Mouse (Mus musculus) myocyte (in vitro differentiated cells): ENCODE measurements around the gene Nek2. TPM values are rescaled to one million over a fixed set of nuclear protein-coding genes. Genes with fewer than 3 reads are reported as not detected.

Experiments used
- H3K27me3 ChIP-seq: one replicate; pipeline ENCODE4 v1.6.1; 2011; ENCODE audit not compliant: control insufficient read depth, insufficient read depth, insufficient read length
- H3K36me3 ChIP-seq: one replicate; pipeline ENCODE4 v1.6.1; 2011; ENCODE audit not compliant: control insufficient read depth, insufficient read depth
- H3K4me2 ChIP-seq: one replicate; pipeline ENCODE4 v1.6.1; 2011; ENCODE audit warnings: low read depth, control low read depth
- H3K4me3 ChIP-seq: one replicate; pipeline ENCODE4 v1.5.1; 2011; ENCODE audit warnings: mild to moderate bottlenecking, control low read depth, moderate library complexity
- H3K79me2 ChIP-seq: one replicate; pipeline ENCODE4 v1.6.1; 2011; ENCODE audit not compliant: control insufficient read depth, insufficient read depth
- H3ac ChIP-seq: one replicate; pipeline ENCODE4 v1.6.1; 2011; ENCODE audit not compliant: control insufficient read depth, insufficient read length
- CEBPB ChIP-seq: IDR thresholded peaks from 2 replicates; pipeline ENCODE4 v1.6.1; 2011; ENCODE audit warnings: mild to moderate bottlenecking, moderate library complexity; ENCODE audit not compliant: poor library complexity, insufficient read depth, severe bottlenecking
- E2F4 ChIP-seq: IDR thresholded peaks from one replicate; pipeline ENCODE4 v1.6.1; 2011; ENCODE audit warnings: mild to moderate bottlenecking, control low read depth, moderate library complexity; ENCODE audit not compliant: insufficient read depth
- MAX ChIP-seq: IDR thresholded peaks from one replicate; pipeline ENCODE4 v1.6.1; 2011; ENCODE audit warnings: low read depth, mild to moderate bottlenecking, control low read depth
- MYOD1 ChIP-seq, 3 experiments: IDR thresholded peaks; one replicate each; pipeline ENCODE4 v1.6.1; 2011; ENCODE audit warnings: control low read depth in 2 of 3, low read depth in 2 of 3, mild to moderate bottlenecking in 2 of 3, moderate library complexity in 1 of 3; ENCODE audit not compliant: insufficient read length in 2 of 3, control insufficient read depth in 1 of 3
- MYOG ChIP-seq, 3 experiments: IDR thresholded peaks; one replicate each; pipeline ENCODE4 v1.6.1; 2011; ENCODE audit warnings: control low read depth in 2 of 3, low read depth in 2 of 3, mild to moderate bottlenecking in 2 of 3; ENCODE audit not compliant: insufficient read length in 2 of 3, control insufficient read depth in 1 of 3, insufficient read depth in 1 of 3
- POLR2A ChIP-seq: IDR thresholded peaks from one replicate; pipeline ENCODE4 v1.6.1; 2011; ENCODE audit warnings: low read depth, mild to moderate bottlenecking, control low read depth, moderate library complexity; ENCODE audit not compliant: insufficient read length
- POLR2AphosphoS2 ChIP-seq: IDR thresholded peaks from one replicate; pipeline ENCODE4 v1.6.1; 2011; ENCODE audit warnings: low read depth, control low read depth; ENCODE audit not compliant: insufficient read length
- REST ChIP-seq: IDR thresholded peaks from one replicate; pipeline ENCODE4 v1.6.1; 2011; ENCODE audit warnings: mild to moderate bottlenecking, control low read depth, moderate library complexity; ENCODE audit not compliant: insufficient read depth, insufficient read length
- SRF ChIP-seq: IDR thresholded peaks from one replicate; pipeline ENCODE4 v1.6.1; 2011; ENCODE audit warnings: low read depth; ENCODE audit not compliant: control insufficient read depth, insufficient read length
- TCF12 ChIP-seq: IDR thresholded peaks from one replicate; pipeline ENCODE4 v1.6.1; 2011; ENCODE audit warnings: mild to moderate bottlenecking, control low read depth; ENCODE audit not compliant: poor library complexity, insufficient read depth, severe bottlenecking
- TCF3 ChIP-seq: IDR thresholded peaks from one replicate; pipeline ENCODE4 v1.6.1; 2011; ENCODE audit warnings: low read depth, control low read depth; ENCODE audit not compliant: insufficient read length
- USF1 ChIP-seq: IDR thresholded peaks from one replicate; pipeline ENCODE4 v1.6.1; 2011; ENCODE audit warnings: low read depth, mild to moderate bottlenecking, control low read depth, moderate library complexity
- polyA plus RNA-seq: library from polyadenylated mRNA; unstranded; fragments of >200 nt; fragmentation: generic; extraction: Trizol; gene quantifications from one replicate; pipeline ENCODE4 v1.2.1, GENCODE M21; 2012; ENCODE audit warnings: missing spikeins

Nek2 gene
- polyA plus RNA-seq, 1 experiment, result 21.2 TPM

GRCm38 (mm10) chr1:191786255-191786654 is 35.0 kb upstream of the Nek2 start:
- no peak overlapping the region for H3K4me2 ChIP-seq
- peaks cover 2% of the 10 kb centered on the region for H3K36me3 ChIP-seq
- H3K79me2 ChIP-seq, result no peaks in the 10 kb centered on the region
- TF ChIP-seq MYOG (IDR thresholded peaks at IDR 0.05; ENCODE audit: control insufficient read depth in 1 of 3, insufficient read depth in 1 of 3, insufficient read length in 2 of 3, low read depth in 2 of 3) (no peak), REST (no peak), TCF3 (no peak), POLR2A (no peak), SRF (no peak), TCF12 (no peak), MAX (no peak), POLR2AphosphoS2 (no peak), E2F4 (no peak), MYOD1 (IDR thresholded peaks at IDR 0.05; ENCODE audit: control insufficient read depth in 1 of 3, insufficient read length in 2 of 3, low read depth in 2 of 3) (no peak), USF1 (no peak)
- no peaks in the 10 kb centered on the region for H3K27me3 ChIP-seq
- H3ac ChIP-seq, result no peak overlapping the region
- H3K4me3 ChIP-seq, result no peak overlapping the region

- TF ChIP-seq POLR2AphosphoS2 (no peak), MYOG (IDR thresholded peaks at IDR 0.05; ENCODE audit: control insufficient read depth in 1 of 3, insufficient read depth in 1 of 3, insufficient read length in 2 of 3, low read depth in 2 of 3) (no peak), USF1 (no peak), MAX (no peak), E2F4 (no peak), TCF12 (no peak), MYOD1 (IDR thresholded peaks at IDR 0.05; ENCODE audit: control insufficient read depth in 1 of 3, insufficient read length in 2 of 3, low read depth in 2 of 3) (no peak), SRF (no peak), TCF3 (no peak), POLR2A (no peak), REST (no peak), CEBPB (no peak)
- no peak overlapping the region for H3K4me2 ChIP-seq
- H3K36me3 ChIP-seq, result no peaks in the 10 kb centered on the region
- H3K79me2 ChIP-seq, result no peaks in the 10 kb centered on the region
- no peaks in the 10 kb centered on the region for H3K27me3 ChIP-seq
- no peak overlapping the region for H3K4me3 ChIP-seq
- no peak overlapping the region for H3ac ChIP-seq
These were observed 33.9 kb upstream of the Nek2 start for GRCm38 (mm10) chr1:191787379-191787778.

GRCm38 (mm10) chr1:191792991-191793390 is 28.3 kb upstream of the Nek2 start:
- Histone ChIP-seq H3K79me2 (no peaks in the 10 kb centered on the region), H3K27me3 (no peaks in the 10 kb centered on the region), H3ac (no peak overlapping the region), H3K4me3 (no peak overlapping the region), H3K36me3 (no peaks in the 10 kb centered on the region), H3K4me2 (no peak overlapping the region)
- no peak for TF ChIP-seq MAX
- no peak for TF ChIP-seq POLR2AphosphoS2
- TF ChIP-seq MYOG (IDR thresholded peaks at IDR 0.05; ENCODE audit: control insufficient read depth in 1 of 3, insufficient read depth in 1 of 3, insufficient read length in 2 of 3, low read depth in 2 of 3), result no peak
- TF ChIP-seq CEBPB, result no peak
- no peak for TF ChIP-seq TCF3
- TF ChIP-seq TCF12, result no peak
- no peak for TF ChIP-seq MYOD1 (IDR thresholded peaks at IDR 0.05; ENCODE audit: control insufficient read depth in 1 of 3, insufficient read length in 2 of 3, low read depth in 2 of 3)
- no peak for TF ChIP-seq REST
- no peak for TF ChIP-seq SRF
- no peak for TF ChIP-seq E2F4
- TF ChIP-seq USF1, result no peak

- H3K79me2 ChIP-seq, result no peaks in the 10 kb centered on the region
- H3K4me2 ChIP-seq, result no peak overlapping the region
- TF ChIP-seq POLR2A, result no peak
- no peak for TF ChIP-seq POLR2AphosphoS2
- TF ChIP-seq MYOG (IDR thresholded peaks at IDR 0.05; ENCODE audit: control insufficient read depth in 1 of 3, insufficient read depth in 1 of 3, insufficient read length in 2 of 3, low read depth in 2 of 3), result no peak
- H3K27me3 ChIP-seq, result no peaks in the 10 kb centered on the region
- H3K36me3 ChIP-seq, result no peaks in the 10 kb centered on the region
- no peak overlapping the region for H3ac ChIP-seq
- no peak overlapping the region for H3K4me3 ChIP-seq
These were observed 27.2 kb upstream of the Nek2 start for GRCm38 (mm10) chr1:191793888-191794532.

- Histone ChIP-seq H3K36me3 (no peaks in the 10 kb centered on the region), H3K27me3 (no peaks in the 10 kb centered on the region), H3K4me3 (no peak overlapping the region), H3ac (no peak overlapping the region), H3K79me2 (no peaks in the 10 kb centered on the region), H3K4me2 (no peak overlapping the region)
- no peak for TF ChIP-seq POLR2AphosphoS2
- no peak for TF ChIP-seq TCF12
- no peak for TF ChIP-seq E2F4
- TF ChIP-seq TCF3, result no peak
- no peak for TF ChIP-seq POLR2A
- TF ChIP-seq USF1, result no peak
- no peak for TF ChIP-seq CEBPB
- TF ChIP-seq MYOG (IDR thresholded peaks at IDR 0.05; ENCODE audit: control insufficient read depth in 1 of 3, insufficient read depth in 1 of 3, insufficient read length in 2 of 3, low read depth in 2 of 3), result no peak
- TF ChIP-seq MYOD1 (IDR thresholded peaks at IDR 0.05; ENCODE audit: control insufficient read depth in 1 of 3, insufficient read length in 2 of 3, low read depth in 2 of 3), result no peak
- no peak for TF ChIP-seq REST
- no peak for TF ChIP-seq MAX
These were observed 24.9 kb upstream of the Nek2 start for GRCm38 (mm10) chr1:191796238-191796896.
